Mouse (Mus musculus): ENCODE results near the gene Skor1.

DNA sequence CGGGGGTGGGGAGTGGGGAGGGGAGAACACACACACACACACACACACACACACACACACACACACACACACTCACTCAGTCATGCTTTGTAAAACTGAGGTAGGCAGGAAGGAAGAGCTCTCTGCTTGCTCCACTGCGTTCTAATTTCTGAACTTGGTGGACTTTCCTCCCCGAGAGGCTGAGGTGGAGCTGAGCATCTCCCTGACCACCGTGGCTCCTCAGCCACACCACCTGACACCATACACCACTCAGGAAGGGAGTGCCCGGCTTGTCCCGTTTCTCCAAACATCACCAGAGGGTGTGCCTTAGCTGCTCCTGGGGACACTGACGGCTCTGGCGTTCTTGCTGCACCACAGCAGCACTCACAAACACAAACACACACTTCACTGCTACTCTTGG lies 29.5 kb upstream of the Skor1 start:
- TF ChIP-seq POLR2A (IDR thresholded peaks at IDR 0.05; ENCODE audit: borderline replicate concordance, extremely low read depth, low read depth, low read length) (no peak), CTCF (IDR thresholded peaks at IDR 0.05; ENCODE audit: insufficient read depth, low read length) (no peak)
